Mouse (Mus musculus): ENCODE measurements around the gene Cyp4f37. TPM values are rescaled to one million over a fixed set of nuclear protein-coding genes. Genes with fewer than 3 reads are reported as not detected.

The Cyp4f37 gene
- polyA plus RNA-seq, 1 experiment = 0.01 TPM

- DNase-seq (ENCODE audit: low spot score) = no peak
Measured at GRCm38 (mm10) chr17:32685048-32685750, 64.1 kb downstream of the Cyp4f37 start, which contains the start of gene Cyp4f15. Cyp4f15 (plus strand) TSS chr17:32685627.

Other genes with a start within 250 kb of the Cyp4f37 start
- gene Wiz, start 231.9 kb upstream of the Cyp4f37 start, polyA plus RNA-seq (2012; rRNA removed) = 28.3 and 34.2 TPM in 2 replicates
- 2.6 and 3.5 TPM in 2 replicates for gene Rasal3, start 217.7 kb upstream of the Cyp4f37 start, polyA plus RNA-seq (2012; rRNA removed)
- gene Pglyrp2, start 197.1 kb upstream of the Cyp4f37 start, polyA plus RNA-seq (2012; rRNA removed) = 0.50 and 0.68 TPM in 2 replicates
- gene Cyp4f39, start 168.6 kb upstream of the Cyp4f37 start, polyA plus RNA-seq (2012; rRNA removed) = 8.8 and 9.2 TPM in 2 replicates
- gene Cyp4f17, start 115.3 kb upstream of the Cyp4f37 start, polyA plus RNA-seq (2012; rRNA removed) = 13.5 and 13.6 TPM in 2 replicates
- 19.7 and 22.9 TPM in 2 replicates for gene Cyp4f16, start 84.8 kb upstream of the Cyp4f37 start, polyA plus RNA-seq (2012; rRNA removed)
- gene Cyp4f40, start 37.6 kb downstream of the Cyp4f37 start, polyA plus RNA-seq (2012; rRNA removed) = 0.19 and 0.50 TPM in 2 replicates
- 140 and 204 TPM in 2 replicates for gene Cyp4f15, start 64.3 kb downstream of the Cyp4f37 start, polyA plus RNA-seq (2012; rRNA removed)
- gene Zfp871, start 167.0 kb downstream of the Cyp4f37 start, polyA plus RNA-seq (2012; rRNA removed) = 20.1 and 22.0 TPM in 2 replicates
- gene Zfp811, start 188.6 kb downstream of the Cyp4f37 start, polyA plus RNA-seq (2012; rRNA removed) = 4.5 and 5.2 TPM in 2 replicates
- 5.5 and 7.2 TPM in 2 replicates for gene Zfp799, start 209.0 kb downstream of the Cyp4f37 start, polyA plus RNA-seq (2012; rRNA removed)

All from urinary bladder, adult 2 months (tissue).